Mouse (Mus musculus) forebrain, embryonic 12.5 days (tissue): ENCODE results near the gene Gprc6a. TPM values are rescaled to one million over a fixed set of nuclear protein-coding genes. Genes with fewer than 3 reads are reported as not detected.

Experiments used
- ATAC-seq: fragments of 200-750 bp; cut with Nextera tagmentation; 2 replicates; pipeline ENCODE4 v1.8.0; 2017; ENCODE audit warnings: moderate TSS enrichment; ENCODE audit not compliant: low FRiP score
- H3K27ac ChIP-seq: fragments of 300-500 bp; sonication (generic); 2 replicates; pipeline ENCODE4 v1.5.1; 2016; ENCODE audit warnings: mild to moderate bottlenecking
- H3K27me3 ChIP-seq: fragments of 300-500 bp; sonication (generic); 2 replicates; pipeline ENCODE4 v1.6.1; 2016; ENCODE audit warnings: mild to moderate bottlenecking
- H3K36me3 ChIP-seq: fragments of 300-500 bp; sonication (generic); replicated peaks from 2 replicates; pipeline ENCODE4 v1.6.1; 2016; ENCODE audit warnings: mild to moderate bottlenecking
- H3K4me1 ChIP-seq: fragments of 300-500 bp; sonication (generic); 2 replicates; pipeline ENCODE4 v1.6.1; 2016
- H3K4me2 ChIP-seq: fragments of 300-500 bp; sonication (generic); 2 replicates; pipeline ENCODE4 v1.6.1; 2016; ENCODE audit warnings: mild to moderate bottlenecking, moderate library complexity
- H3K4me3 ChIP-seq: fragments of 300-500 bp; sonication (generic); replicated peaks from 2 replicates; pipeline ENCODE4 v1.5.1; 2016; ENCODE audit warnings: mild to moderate bottlenecking
- H3K9ac ChIP-seq: fragments of 300-500 bp; sonication (generic); 2 replicates; pipeline ENCODE4 v1.6.1; 2016; ENCODE audit warnings: mild to moderate bottlenecking
- H3K9me3 ChIP-seq: fragments of 300-500 bp; sonication (generic); 2 replicates; pipeline ENCODE4 v1.6.1; 2016
- WGBS: fragments of 180-500 bp; shearing (Covaris S2); methylation state at CpG from one replicate; pipeline ENCODE4 v1.1.7; 2016; 5-methylcytosine and 5-hydroxymethylcytosine counted together
- polyA plus RNA-seq: library from polyadenylated mRNA; unstranded; fragments of >200 nt; fragmentation: Nextera tagmentation; extraction: Ambion mirVana; gene quantifications from 2 replicates; pipeline ENCODE4 v1.2.1, GENCODE M21; 2016

Gene Gprc6a
- polyA plus RNA-seq, 1 experiment from 2014 or later, result not detected

DNA sequence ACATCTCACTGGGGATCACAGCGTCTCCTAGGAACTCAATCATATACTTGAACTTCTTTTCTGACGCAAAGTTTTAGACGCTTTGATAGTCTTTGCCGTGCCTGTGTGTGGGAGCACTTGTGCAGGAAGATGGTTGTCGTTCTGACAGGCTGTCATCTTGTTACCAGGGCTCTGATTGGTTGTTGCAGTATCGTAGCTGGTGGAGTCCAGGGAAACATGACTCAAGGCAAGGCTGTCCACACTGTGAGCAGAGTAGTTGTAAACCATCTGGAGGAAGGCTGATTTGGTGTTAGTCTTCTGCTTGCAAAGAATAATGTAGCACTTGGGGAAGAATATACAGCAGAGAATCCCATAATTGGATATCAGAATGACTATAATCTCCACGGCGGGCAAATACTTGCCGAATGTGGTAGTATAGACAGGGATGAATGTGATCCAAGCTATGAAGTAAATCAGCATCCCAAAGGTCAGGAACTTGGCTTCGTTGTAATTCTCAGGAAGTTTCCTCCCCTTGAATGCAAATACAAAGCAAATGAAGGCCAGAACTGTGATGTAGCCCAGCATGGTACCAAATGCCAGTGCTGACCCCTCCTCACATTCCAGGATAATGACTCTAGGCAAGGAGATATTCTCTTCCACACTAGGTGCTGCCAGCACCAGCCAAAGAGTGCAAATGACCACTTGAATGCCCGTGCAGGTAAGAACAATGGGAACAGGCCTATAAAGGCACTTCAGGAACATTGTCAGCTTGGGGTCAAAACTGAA is 16.3 kb downstream of the Gprc6a start:
- 81% methylated on average over 11 of the region's 11 CpGs for WGBS
- no peak overlapping the region for H3K4me2 ChIP-seq
- H3K4me1 ChIP-seq, result no peaks in the 10 kb centered on the region
- ATAC-seq, result no peak
- H3K9ac ChIP-seq, result no peak overlapping the region
- H3K36me3 ChIP-seq, result no peaks in the 10 kb centered on the region
- no peak overlapping the region for H3K27ac ChIP-seq
- H3K4me3 ChIP-seq, result no peak overlapping the region
- H3K27me3 ChIP-seq, result no peaks in the 10 kb centered on the region
- H3K9me3 ChIP-seq, result no peaks in the 10 kb centered on the region

GRCm38 (mm10) chr10:51613421-51613820 is 17.8 kb downstream of the Gprc6a start:
- no peak for ATAC-seq
- Histone ChIP-seq H3K27ac (no peak overlapping the region), H3K9ac (no peak overlapping the region), H3K4me1 (no peaks in the 10 kb centered on the region), H3K9me3 (no peaks in the 10 kb centered on the region), H3K27me3 (no peaks in the 10 kb centered on the region), H3K36me3 (no peaks in the 10 kb centered on the region), H3K4me2 (no peak overlapping the region), H3K4me3 (no peak overlapping the region)
- WGBS, result 79% methylated on average over 3 of the region's 3 CpGs

GRCm38 (mm10) chr10:51611969-51612682 is 19.1 kb downstream of the Gprc6a start:
- Histone ChIP-seq H3K27me3 (no peaks in the 10 kb centered on the region), H3K9ac (no peak overlapping the region), H3K27ac (no peak overlapping the region), H3K9me3 (no peaks in the 10 kb centered on the region), H3K36me3 (no peaks in the 10 kb centered on the region), H3K4me1 (no peaks in the 10 kb centered on the region), H3K4me2 (no peak overlapping the region), H3K4me3 (no peak overlapping the region)
- WGBS, result 87% methylated on average over 9 of the region's 9 CpGs
- no peak for ATAC-seq

GRCm38 (mm10) chr10:51609741-51610425 is 21.4 kb downstream of the Gprc6a start:
- H3K4me3 ChIP-seq, result no peak overlapping the region
- no peak overlapping the region for H3K4me2 ChIP-seq
- no peak for ATAC-seq
- no peaks in the 10 kb centered on the region for H3K9me3 ChIP-seq
- no peak overlapping the region for H3K9ac ChIP-seq
- no peaks in the 10 kb centered on the region for H3K27me3 ChIP-seq
- no peaks in the 10 kb centered on the region for H3K36me3 ChIP-seq
- WGBS, result 82% methylated on average over 4 of the region's 4 CpGs
- H3K4me1 ChIP-seq, result no peaks in the 10 kb centered on the region
- no peak overlapping the region for H3K27ac ChIP-seq

DNA sequence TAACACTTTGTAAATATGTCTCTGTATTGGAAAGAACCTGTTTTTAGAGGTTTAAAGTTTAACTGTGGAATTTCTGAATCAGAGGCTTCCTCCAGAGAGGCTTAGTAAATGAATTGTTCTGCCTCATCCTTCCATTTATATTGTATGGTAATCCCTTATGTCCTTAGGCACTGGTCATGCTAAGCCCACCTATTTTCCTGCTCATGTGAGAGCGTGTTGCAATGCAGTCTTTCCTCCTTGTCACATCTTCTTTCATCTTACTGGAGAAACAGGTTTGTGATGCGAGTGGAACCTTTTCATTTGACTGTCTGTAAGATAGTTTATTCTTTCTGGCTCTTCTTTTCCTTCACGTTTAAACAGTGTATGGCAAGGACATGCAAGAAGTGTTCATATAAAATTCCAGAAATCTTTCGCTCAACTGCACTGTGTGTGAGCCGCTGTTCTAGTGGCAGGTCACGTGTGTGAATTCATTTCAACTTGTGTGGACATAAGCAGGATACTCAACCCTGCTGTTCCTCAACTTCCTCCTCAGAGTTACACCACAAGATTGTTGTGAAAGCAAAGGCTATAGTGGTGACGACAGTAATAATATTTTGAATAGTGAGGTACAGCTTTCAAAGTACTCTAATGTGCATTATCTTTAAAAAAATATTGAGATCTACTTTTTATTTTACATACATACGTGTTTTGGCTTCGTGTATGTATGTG is 34.2 kb downstream of the Gprc6a start:
- Histone ChIP-seq H3K4me3 (no peak overlapping the region), H3K27me3 (no peaks in the 10 kb centered on the region), H3K4me2 (no peak overlapping the region), H3K36me3 (no peaks in the 10 kb centered on the region), H3K27ac (no peak overlapping the region), H3K9me3 (no peaks in the 10 kb centered on the region), H3K4me1 (no peaks in the 10 kb centered on the region), H3K9ac (no peak overlapping the region)
- no peak for ATAC-seq
- 80% methylated on average over 9 of the region's 9 CpGs for WGBS

GRCm38 (mm10) chr10:51595001-51595931 is 36.0 kb downstream of the Gprc6a start:
- Histone ChIP-seq H3K9me3 (no peaks in the 10 kb centered on the region), H3K9ac (no peak overlapping the region), H3K27ac (no peak overlapping the region), H3K27me3 (peaks cover 2% of the 10 kb centered on the region; the same call in 1 of the 2 replicates), H3K36me3 (no peaks in the 10 kb centered on the region), H3K4me2 (no peak overlapping the region), H3K4me1 (peaks cover 2% of the 10 kb centered on the region), H3K4me3 (no peak overlapping the region)
- peak; percentile 57 for ATAC-seq
- 44% methylated on average over 10 of the region's 10 CpGs for WGBS

DNA sequence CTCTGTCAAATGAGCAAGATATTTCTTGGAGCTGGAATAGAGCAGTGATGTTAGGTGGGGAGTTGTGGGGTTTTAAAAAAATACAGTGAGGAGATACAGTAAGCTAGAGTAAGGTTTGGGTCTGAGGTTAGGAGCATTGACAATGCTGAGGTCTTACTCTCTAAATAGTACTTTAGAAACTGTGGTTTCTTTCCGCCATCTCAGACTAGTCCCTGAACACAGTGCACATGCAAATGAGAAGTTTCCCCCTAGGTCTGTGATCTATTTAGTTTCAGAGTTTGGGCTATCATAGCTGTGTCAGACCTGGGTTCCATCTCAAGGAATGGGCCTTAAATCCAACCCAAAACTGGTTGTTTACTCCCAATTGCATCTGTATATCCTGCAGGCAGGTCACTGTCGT is 39.7 kb downstream of the Gprc6a start:
- Histone ChIP-seq H3K9ac (no peak overlapping the region), H3K4me1 (peaks cover 6% of the 10 kb centered on the region), H3K27ac (no peak overlapping the region), H3K4me3 (no peak overlapping the region), H3K27me3 (peaks cover 15% of the 10 kb centered on the region; the same call in 1 of the 2 replicates), H3K36me3 (no peaks in the 10 kb centered on the region), H3K4me2 (no peak overlapping the region), H3K9me3 (no peaks in the 10 kb centered on the region)
- ATAC-seq, result no peak
- 93% methylated on average over 2 of the region's 2 CpGs for WGBS

GRCm38 (mm10) chr10:51590139-51590574 is 41.1 kb downstream of the Gprc6a start, which contains the start of gene Fam162b:
Gene Fam162b (minus strand): TSS chr10:51590517.
- 0 out of 2 replicates have a peak, but pooled peaks have one; percentile 39 for ATAC-seq
- WGBS, result 4% methylated on average over 19 of the region's 19 CpGs
- peak within 1 kb of the TSS; percentile 36 for H3K9ac ChIP-seq

DNA sequence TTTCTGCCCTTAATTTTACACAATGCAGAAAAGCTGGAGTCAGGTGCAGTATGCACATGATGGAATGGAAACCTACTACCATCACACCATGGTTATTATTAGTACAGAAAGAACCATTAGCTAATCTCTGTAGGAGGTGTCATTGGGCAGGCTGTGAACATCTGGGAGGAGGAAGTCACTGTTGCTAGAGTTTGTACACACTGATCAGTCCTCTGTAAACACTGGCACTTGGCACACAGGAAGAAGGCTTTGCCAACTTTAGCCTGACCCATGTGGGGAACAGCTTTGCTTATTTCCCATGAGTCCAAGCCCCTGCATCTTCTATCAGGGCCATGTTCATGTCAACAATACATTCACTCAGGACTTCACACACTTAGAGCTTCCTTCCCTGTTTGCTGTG is 46.3 kb downstream of the Gprc6a start:
- Histone ChIP-seq H3K4me1 (peaks cover under 1% of the 10 kb centered on the region), H3K4me3 (no peak overlapping the region), H3K27me3 (peaks cover 10% of the 10 kb centered on the region; the same call in 1 of the 2 replicates), H3K27ac (no peak overlapping the region), H3K36me3 (no peaks in the 10 kb centered on the region), H3K4me2 (no peak overlapping the region), H3K9me3 (no peaks in the 10 kb centered on the region), H3K9ac (no peak overlapping the region)
- ATAC-seq, result no peak

More at GRCm38 (mm10) chr10:51590139-51590574, 41.1 kb downstream of the Gprc6a start, which contains the start of gene Fam162b:
- Histone ChIP-seq H3K4me3 (peak within 1 kb of the TSS; percentile 26), H3K27me3 (peaks cover 15% of the 10 kb centered on the region; the same call in 1 of the 2 replicates), H3K36me3 (no peaks in the 10 kb centered on the region), H3K4me2 (peak within 1 kb of the TSS; percentile 56), H3K27ac (no peak within 1 kb of the TSS), H3K4me1 (peaks cover 6% of the 10 kb centered on the region), H3K9me3 (no peaks in the 10 kb centered on the region)

- Histone ChIP-seq H3K9me3 (no peaks in the 10 kb centered on the region), H3K4me2 (no peak overlapping the region), H3K27me3 (peaks cover 5% of the 10 kb centered on the region; the same call in 1 of the 2 replicates), H3K27ac (no peak overlapping the region), H3K9ac (no peak overlapping the region), H3K36me3 (no peaks in the 10 kb centered on the region), H3K4me1 (no peaks in the 10 kb centered on the region), H3K4me3 (no peak overlapping the region)
- WGBS, result 56% methylated on average over 1 of the region's 1 CpGs
- ATAC-seq, result no peak
Measured at GRCm38 (mm10) chr10:51584378-51584777, 46.9 kb downstream of the Gprc6a start.
